Mouse (Mus musculus) adrenal gland, postnatal 4 days (tissue): Measurements from ENCODE around the gene Psmb1. TPM values are rescaled to one million over a fixed set of nuclear protein-coding genes. Genes with fewer than 3 reads are reported as not detected.
"Not testable (repeated sequence)": the region's sequence is repeated elsewhere in the genome, so short reads cannot be mapped to it uniquely, and the experiment has no call there.

ENCODE experiments used
- DNase-seq, 2 experiments: peaks; one replicate each; pipeline ENCODE4 v3.0.0; 2021 to 2022; ENCODE audit warnings: low spot score in 2 of 2, mixed read lengths in 2 of 2
- total RNA-seq, 2 experiments: library from RNA; stranded (reverse); gene quantifications; 2 replicates each; pipeline ENCODE4 v1.2.3; 2021

Psmb1 gene
- total RNA-seq, 2 experiments from 2014 or later = 174 to 182 TPM

- peak; percentile 29 to 35 for DNase-seq
These were observed 31.9 kb downstream of the Psmb1 start for GRCm38 (mm10) chr17:15467669-15468068.

GRCm38 (mm10) chr17:15461921-15462495 lies 37.5 kb downstream of the Psmb1 start:
- no peak for DNase-seq

GRCm38 (mm10) chr17:15459761-15460160 lies 39.8 kb downstream of the Psmb1 start:
- no peak for DNase-seq

GRCm38 (mm10) chr17:15456595-15456994 lies 43.0 kb downstream of the Psmb1 start:
- DNase-seq = no peak

GRCm38 (mm10) chr17:15455203-15455602 lies 44.3 kb downstream of the Psmb1 start:
- DNase-seq = no peak

DNA sequence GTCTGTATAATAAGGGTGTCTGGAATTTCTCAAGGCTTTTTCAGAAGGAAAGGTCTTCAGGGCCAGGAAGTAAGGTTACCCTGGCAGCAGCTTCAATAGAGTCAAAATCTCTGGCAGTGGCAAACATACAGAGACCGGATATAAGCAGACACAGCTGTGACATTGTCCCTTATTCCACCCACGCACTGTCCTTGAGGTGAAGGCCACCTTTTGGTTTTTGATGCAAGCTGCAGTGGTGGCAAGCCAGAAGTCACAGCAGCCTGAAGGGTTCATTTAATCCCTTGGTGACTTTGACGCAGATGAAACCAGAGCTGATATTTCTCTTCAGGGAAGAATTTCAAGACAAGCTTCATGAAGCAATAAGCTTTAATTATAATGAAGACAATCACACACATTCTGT lies 49.9 kb downstream of the Psmb1 start:
- DNase-seq = no peak

GRCm38 (mm10) chr17:15449144-15449543 lies 50.4 kb downstream of the Psmb1 start:
- DNase-seq = not testable (repeated sequence)

- no peak for DNase-seq
These were observed 51.7 kb downstream of the Psmb1 start for GRCm38 (mm10) chr17:15447831-15448230.

DNA sequence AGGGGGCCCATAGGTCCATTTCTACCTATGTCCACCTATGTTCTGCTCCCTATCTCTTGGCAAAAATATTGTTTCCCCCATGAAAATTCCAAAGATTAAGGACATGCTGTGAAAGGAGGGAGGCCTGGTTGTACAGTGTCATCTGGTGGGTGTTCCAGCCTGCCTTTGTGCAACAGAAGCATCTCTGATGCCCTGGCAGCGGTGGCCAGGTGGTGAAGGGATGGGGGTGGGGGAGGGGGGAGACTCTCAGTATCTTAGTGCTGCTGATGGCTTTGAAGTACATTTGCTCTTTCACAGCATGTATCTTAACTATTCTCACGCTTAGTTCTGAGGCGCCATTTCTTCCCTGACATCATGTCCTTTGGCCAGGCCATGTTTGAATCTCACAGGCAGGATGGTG lies 54.1 kb downstream of the Psmb1 start:
- DNase-seq = no peak

DNA sequence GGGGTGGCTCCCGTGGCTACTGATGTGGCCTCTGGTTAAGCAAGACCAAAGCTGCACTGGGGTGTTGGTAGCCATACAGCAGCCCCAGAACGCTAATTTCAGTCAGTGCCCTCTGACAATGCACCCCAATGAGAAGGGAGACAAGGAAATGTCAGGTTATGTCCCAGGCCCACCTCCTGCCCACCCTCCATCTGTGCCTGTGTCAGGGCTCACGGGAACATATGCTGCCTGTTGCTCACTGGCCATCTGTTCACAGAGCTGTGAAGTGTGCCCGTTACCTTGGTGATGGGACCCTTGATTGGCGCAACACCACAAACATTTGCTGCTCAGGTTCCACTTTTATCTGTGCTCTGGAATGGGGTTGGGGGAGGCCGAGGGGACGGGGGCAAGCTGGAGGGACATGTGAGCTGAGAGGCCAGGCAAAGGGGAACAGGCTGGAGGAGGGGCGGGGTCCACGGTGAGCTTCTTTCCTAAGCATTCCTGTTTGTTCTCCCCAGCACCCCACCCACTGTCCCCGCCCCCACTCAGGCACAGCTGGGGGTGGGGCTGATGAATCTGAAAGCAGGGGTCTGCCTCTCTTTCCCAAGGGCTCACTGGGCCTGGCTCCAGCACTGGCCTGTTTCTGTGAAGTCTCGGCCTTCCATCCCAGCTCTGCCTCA lies 59.0 kb downstream of the Psmb1 start:
- no peak for DNase-seq

DNA sequence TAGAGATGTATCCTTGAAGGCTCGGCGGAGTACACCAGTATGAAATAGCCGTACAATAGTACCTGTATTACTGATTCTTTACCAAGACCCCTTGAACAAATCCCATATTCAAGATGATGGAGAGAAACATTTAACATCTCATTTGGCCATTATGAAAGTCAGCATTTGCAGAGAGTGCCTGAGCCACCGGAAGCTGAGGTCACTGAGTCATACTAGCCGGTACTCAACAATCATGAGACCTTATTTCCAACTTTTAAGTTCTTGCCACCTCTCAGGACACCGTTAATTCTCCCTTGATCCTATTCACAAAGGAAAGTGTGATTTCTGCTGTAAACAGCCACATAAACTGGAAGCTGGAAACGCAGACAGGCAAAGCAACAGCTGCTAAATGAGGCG lies 59.5 kb downstream of the Psmb1 start:
- DNase-seq = no peak

DNA sequence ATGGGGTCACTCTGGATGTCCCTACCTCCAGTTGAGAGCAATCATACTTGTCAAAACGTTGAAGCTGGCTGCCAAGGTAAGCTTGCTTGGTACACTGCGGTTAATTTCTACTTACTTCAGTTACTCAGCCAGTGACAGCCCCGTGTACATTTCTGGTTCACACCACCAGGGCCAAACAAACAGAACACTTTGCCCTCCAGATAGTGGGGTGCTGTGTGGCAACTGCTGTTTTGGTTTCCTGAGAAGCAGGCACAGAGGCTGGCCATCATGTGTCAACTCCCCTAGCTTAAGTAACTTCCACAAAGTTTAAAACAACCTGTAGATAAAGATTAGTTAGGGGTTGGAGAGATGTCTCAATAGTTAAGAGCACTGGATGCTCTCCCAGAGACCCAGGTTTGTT lies 64.8 kb downstream of the Psmb1 start:
- no peak for DNase-seq

DNA sequence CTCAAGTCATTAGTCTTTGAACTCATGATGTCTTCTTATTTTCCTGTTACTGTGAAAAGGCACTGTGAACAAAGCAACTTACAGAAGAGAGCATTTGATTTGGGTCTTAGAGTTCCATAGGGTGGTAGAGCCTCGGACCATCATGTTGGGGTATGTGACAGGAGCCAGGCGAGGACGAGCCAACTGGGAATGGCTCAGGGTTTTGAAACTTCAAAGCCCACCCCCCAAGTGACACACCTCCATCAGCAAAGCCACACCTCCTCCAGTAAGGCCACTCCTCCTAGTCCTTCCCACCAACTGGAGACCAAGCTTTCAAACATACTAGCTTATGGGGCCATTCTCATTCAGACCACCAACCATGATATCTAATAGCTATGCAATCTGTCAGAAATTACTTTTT lies 67.5 kb downstream of the Psmb1 start:
- DNase-seq = no peak

GRCm38 (mm10) chr17:15431551-15431950 lies 68.0 kb downstream of the Psmb1 start:
- DNase-seq = no peak

DNA sequence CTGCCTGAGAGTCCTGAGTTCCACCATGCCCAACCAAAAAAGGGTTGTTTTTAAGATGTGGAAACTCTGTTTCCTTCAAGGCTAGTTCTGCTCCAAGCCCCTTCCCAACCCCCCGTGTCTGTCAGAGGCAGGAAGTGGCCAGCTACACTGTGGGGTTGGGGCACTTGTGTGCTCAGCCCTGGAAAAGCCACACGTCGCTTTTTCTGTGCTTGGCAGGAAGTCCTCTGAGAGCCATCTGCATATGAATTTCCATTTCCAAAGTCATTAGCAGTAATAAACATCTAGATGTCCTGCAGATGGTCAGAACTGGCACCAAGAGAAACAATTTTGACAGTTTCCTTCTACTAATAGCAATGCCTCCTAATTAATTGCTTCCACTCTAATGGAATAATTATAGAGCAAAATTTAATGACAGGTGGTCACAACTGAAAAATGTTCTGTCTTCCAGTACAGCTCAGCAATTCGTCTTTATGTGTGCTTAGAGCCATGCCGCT lies 68.5 kb downstream of the Psmb1 start:
- no peak for DNase-seq

- DNase-seq = no peak
These were observed 69.6 kb downstream of the Psmb1 start for GRCm38 (mm10) chr17:15429937-15430336.

- no peak for DNase-seq
These were observed 70.1 kb downstream of the Psmb1 start for GRCm38 (mm10) chr17:15429451-15429850.

GRCm38 (mm10) chr17:15425931-15426330 lies 73.6 kb downstream of the Psmb1 start:
- no peak for DNase-seq

Other genes with a start within 250 kb of the Psmb1 start
- 10 to 100 TPM in 1 of 2 experiments, 1 to 10 TPM in 1; 6.6 to 15.7 TPM for gene Dll1, start 122.9 kb downstream of the Psmb1 start, total RNA-seq
- gene Fam120b, start 103.5 kb downstream of the Psmb1 start, total RNA-seq = 10 to 100 TPM; 19.2 to 23.6 TPM
- 10 to 100 TPM; 44.1 to 45.5 TPM for gene Tbp, start 137 bp upstream of the Psmb1 start, total RNA-seq
- gene Pdcd2, start 27.6 kb upstream of the Psmb1 start, total RNA-seq = 10 to 100 TPM; 34.3 to 40.0 TPM
- 1 to 10 TPM; 5.1 to 6.5 TPM for gene Prdm9, start 64.6 kb upstream of the Psmb1 start, total RNA-seq
- 10 to 100 TPM; 39.4 TPM for gene Chd1, start 205.2 kb upstream of the Psmb1 start, total RNA-seq